Mouse (Mus musculus) MEL (cell line): ENCODE results near the gene Ksr1. TPM values are rescaled to one million over a fixed set of nuclear protein-coding genes. Genes with fewer than 3 reads are reported as not detected.

Source experiments
- DNase-seq: peaks from one replicate; pipeline ENCODE4 v3.0.0; 2011; ENCODE audit warnings: low read depth, low spot score
- H3K27ac ChIP-seq: 2 replicates; pipeline ENCODE4 v1.5.1; 2012; ENCODE audit warnings: low read depth, mild to moderate bottlenecking, control low read depth, low read length, moderate library complexity; ENCODE audit not compliant: control insufficient read depth
- H3K27me3 ChIP-seq, 2 experiments: fragments of 150-350 bp in 1 of 2; sonication (generic) in 1 of 2; 2 replicates each; pipeline ENCODE4 v1.6.1; 2012; ENCODE audit warnings: low read length in 2 of 2, mild to moderate bottlenecking in 2 of 2, improper control_type of control experiment in 1 of 2, moderate library complexity in 1 of 2; ENCODE audit not compliant: insufficient read depth in 2 of 2, control insufficient read depth in 1 of 2
- H3K36me3 ChIP-seq, 2 experiments: 2 replicates each; pipeline ENCODE4 v1.6.1; 2012 to 2014; ENCODE audit warnings: low read length in 2 of 2, improper control_type of control experiment in 1 of 2, inconsistent platforms in 1 of 2, mild to moderate bottlenecking in 1 of 2; ENCODE audit not compliant: insufficient read depth in 2 of 2, control insufficient read depth in 1 of 2
- H3K4me1 ChIP-seq, 2 experiments: fragments of 150-350 bp in 1 of 2; sonication (generic) in 1 of 2; 2 replicates each; pipeline ENCODE4 v1.6.1; 2012; ENCODE audit warnings: low read length in 2 of 2, improper control_type of control experiment in 1 of 2, mild to moderate bottlenecking in 1 of 2; ENCODE audit not compliant: insufficient read depth in 2 of 2, control insufficient read depth in 1 of 2
- H3K4me3 ChIP-seq, 2 experiments: fragments of 150-350 bp in 1 of 2; sonication (generic) in 1 of 2; 2 replicates each; pipeline ENCODE4 v1.5.1; 2012; ENCODE audit warnings: low read depth in 2 of 2, low read length in 2 of 2, mild to moderate bottlenecking in 2 of 2, moderate library complexity in 2 of 2, control low read depth in 1 of 2, improper control_type of control experiment in 1 of 2; ENCODE audit not compliant: control insufficient read depth in 1 of 2, insufficient read depth in 1 of 2
- H3K79me2 ChIP-seq: 2 replicates; pipeline ENCODE4 v1.6.1; 2012; ENCODE audit warnings: mild to moderate bottlenecking, low read length, moderate library complexity; ENCODE audit not compliant: control insufficient read depth, poor library complexity, insufficient read depth
- H3K9ac ChIP-seq: 2 replicates; pipeline ENCODE4 v1.6.1; 2012; ENCODE audit warnings: low read depth, mild to moderate bottlenecking, control low read depth, low read length, moderate library complexity; ENCODE audit not compliant: control insufficient read depth, poor library complexity, severe bottlenecking
- H3K9me3 ChIP-seq: fragments of 150-350 bp; sonication (generic); replicated peaks from 2 replicates; pipeline ENCODE4 v1.6.1; 2012; ENCODE audit warnings: mild to moderate bottlenecking, low read length, improper control_type of control experiment, moderate library complexity; ENCODE audit not compliant: insufficient read depth
- E2F4 ChIP-seq: IDR thresholded peaks from 2 replicates; pipeline ENCODE4 v1.6.1; 2011; ENCODE audit warnings: low read depth, low read length, improper control_type of control experiment, borderline replicate concordance
- ELF1 ChIP-seq: IDR thresholded peaks from 2 replicates; pipeline ENCODE4 v1.6.1; 2014; ENCODE audit warnings: low read depth, mild to moderate bottlenecking, inconsistent platforms, low read length, improper control_type of control experiment, moderate library complexity
- EP300 ChIP-seq, 2 experiments: IDR thresholded peaks; 2 replicates each; pipeline ENCODE4 v1.6.1; 2011; ENCODE audit warnings: improper control_type of control experiment in 2 of 2, low read length in 2 of 2, low read depth in 1 of 2, mild to moderate bottlenecking in 1 of 2
- GABPA ChIP-seq: IDR thresholded peaks from 2 replicates; pipeline ENCODE4 v1.6.1; 2012; ENCODE audit warnings: low read depth, mild to moderate bottlenecking, inconsistent platforms, low read length, improper control_type of control experiment, moderate library complexity
- GATA1 ChIP-seq: IDR thresholded peaks from 2 replicates; pipeline ENCODE4 v1.6.1; 2011; ENCODE audit warnings: low read depth, low read length, improper control_type of control experiment
- KAT2A ChIP-seq: conservative IDR thresholded peaks from 2 replicates; pipeline ENCODE4 v1.6.1; 2012; ENCODE audit warnings: low read depth, low read length, improper control_type of control experiment, inconsistent platforms
- MAFK ChIP-seq: IDR thresholded peaks from 2 replicates; pipeline ENCODE4 v1.6.1; 2011; ENCODE audit warnings: low read depth, mild to moderate bottlenecking, low read length, improper control_type of control experiment, borderline replicate concordance
- MAX ChIP-seq: IDR thresholded peaks from 2 replicates; pipeline ENCODE4 v1.6.1; 2011; ENCODE audit warnings: low read length, improper control_type of control experiment
- MAZ ChIP-seq: IDR thresholded peaks from 2 replicates; pipeline ENCODE4 v1.6.1; 2012; ENCODE audit warnings: low read depth, mild to moderate bottlenecking, inconsistent platforms, low read length, improper control_type of control experiment
- MEF2A ChIP-seq: IDR thresholded peaks from 2 replicates; pipeline ENCODE4 v1.6.1; 2014; ENCODE audit warnings: low read depth, mild to moderate bottlenecking, inconsistent platforms, low read length, improper control_type of control experiment; ENCODE audit not compliant: poor library complexity, insufficient replicate concordance, severe bottlenecking; ENCODE audit errors: extremely low read depth
- MXI1 ChIP-seq: IDR thresholded peaks from 2 replicates; pipeline ENCODE4 v1.6.1; 2011; ENCODE audit warnings: mild to moderate bottlenecking, low read depth, low read length, improper control_type of control experiment
- MYB ChIP-seq: IDR thresholded peaks from 2 replicates; pipeline ENCODE4 v1.6.1; 2011; ENCODE audit warnings: mild to moderate bottlenecking, low read depth, low read length, improper control_type of control experiment
- MYC ChIP-seq: IDR thresholded peaks from 2 replicates; pipeline ENCODE4 v1.6.1; 2011; ENCODE audit warnings: low read depth, mild to moderate bottlenecking, low read length, improper control_type of control experiment, moderate library complexity
- NELFE ChIP-seq: IDR thresholded peaks from 2 replicates; pipeline ENCODE4 v1.6.1; 2011; ENCODE audit warnings: low read depth, low read length, improper control_type of control experiment
- POLR2A ChIP-seq, 2 experiments: IDR thresholded peaks; 2 replicates each; pipeline ENCODE4 v1.6.1; 2011 to 2012; ENCODE audit warnings: low read length in 2 of 2, mild to moderate bottlenecking in 2 of 2, control low read depth in 1 of 2, improper control_type of control experiment in 1 of 2, low read depth in 1 of 2, moderate library complexity in 1 of 2; ENCODE audit not compliant: control insufficient read depth in 1 of 2, insufficient read depth in 1 of 2, poor library complexity in 1 of 2
- POLR2AphosphoS2 ChIP-seq: IDR thresholded peaks from 2 replicates; pipeline ENCODE4 v1.6.1; 2011; ENCODE audit warnings: low read length, improper control_type of control experiment
- RAD21 ChIP-seq: IDR thresholded peaks from 2 replicates; pipeline ENCODE4 v1.6.1; 2011; ENCODE audit warnings: mild to moderate bottlenecking, low read depth, low read length, improper control_type of control experiment
- RCOR1 ChIP-seq: IDR thresholded peaks from 2 replicates; pipeline ENCODE4 v1.6.1; 2012; ENCODE audit warnings: low read depth, mild to moderate bottlenecking, inconsistent platforms, low read length, improper control_type of control experiment
- SMC3 ChIP-seq: IDR thresholded peaks from 2 replicates; pipeline ENCODE4 v1.6.1; 2011; ENCODE audit warnings: low read depth, low read length, improper control_type of control experiment
- TAL1 ChIP-seq: IDR thresholded peaks from 2 replicates; pipeline ENCODE4 v1.6.1; 2012; ENCODE audit warnings: mild to moderate bottlenecking, inconsistent platforms, low read length, moderate library complexity, mixed read lengths
- TBP ChIP-seq: IDR thresholded peaks from 2 replicates; pipeline ENCODE4 v1.8.0; 2011; ENCODE audit warnings: low read depth, low read length, improper control_type of control experiment
- TCF12 ChIP-seq: IDR thresholded peaks from 2 replicates; pipeline ENCODE4 v1.6.1; 2014; ENCODE audit warnings: low read depth, mild to moderate bottlenecking, inconsistent platforms, low read length, improper control_type of control experiment, moderate library complexity
- UBTF ChIP-seq: IDR thresholded peaks from 2 replicates; pipeline ENCODE4 v1.6.1; 2012; ENCODE audit warnings: low read depth, mild to moderate bottlenecking, inconsistent platforms, low read length, improper control_type of control experiment, moderate library complexity, borderline replicate concordance; ENCODE audit not compliant: insufficient read depth
- USF1 ChIP-seq: IDR thresholded peaks from 2 replicates; pipeline ENCODE4 v1.6.1; 2014; ENCODE audit warnings: low read depth, mild to moderate bottlenecking, inconsistent platforms, low read length, improper control_type of control experiment, moderate library complexity
- USF2 ChIP-seq, 2 experiments: IDR thresholded peaks; 2 replicates each; pipeline ENCODE4 v1.6.1; 2011 to 2012; ENCODE audit warnings: improper control_type of control experiment in 2 of 2, low read length in 2 of 2, borderline replicate concordance in 1 of 2, inconsistent platforms in 1 of 2, low read depth in 1 of 2, mild to moderate bottlenecking in 1 of 2; ENCODE audit not compliant: insufficient read depth in 1 of 2
- ZC3H11A ChIP-seq: IDR thresholded peaks from 2 replicates; pipeline ENCODE4 v1.6.1; 2012; ENCODE audit warnings: low read depth, mild to moderate bottlenecking, inconsistent platforms, low read length, improper control_type of control experiment
- ZKSCAN1 ChIP-seq: IDR thresholded peaks from 2 replicates; pipeline ENCODE4 v1.6.1; 2012; ENCODE audit warnings: low read depth, mild to moderate bottlenecking, inconsistent platforms, low read length, improper control_type of control experiment, moderate library complexity
- ZMIZ1 ChIP-seq: IDR thresholded peaks from 2 replicates; pipeline ENCODE4 v1.6.1; 2012; ENCODE audit warnings: low read depth, mild to moderate bottlenecking, inconsistent platforms, low read length, improper control_type of control experiment, moderate library complexity
- ZNF384 ChIP-seq: IDR thresholded peaks from 2 replicates; pipeline ENCODE4 v1.6.1; 2012; ENCODE audit warnings: low read depth, mild to moderate bottlenecking, inconsistent platforms, low read length, improper control_type of control experiment
- polyA plus RNA-seq, 2 experiments: library from polyadenylated mRNA; stranded (reverse) in 1 of 2; unstranded in 1 of 2; fragments of >175 nt in 1 of 2; fragments of >200 nt in 1 of 2; gene quantifications; 2 replicates each; pipeline versions ENCODE4 v1.2.1 to v1.2.4; 2012; ENCODE audit warnings: low replicate concordance in 2 of 2, low read depth in 1 of 2; ENCODE audit not compliant: insufficient read length in 2 of 2, insufficient read depth in 1 of 2, missing spikeins in 1 of 2
- total RNA-seq: library from RNA; depleted of rRNA; stranded (reverse); fragments of 300-350 nt; gene quantifications from 2 replicates; pipeline ENCODE4 v1.2.3, GENCODE M21; 2012

Ksr1 gene
- total and polyA plus RNA-seq, 3 experiments, result 9.7 to 18.4 TPM; not detected in 1

GRCm38 (mm10) chr11:79192176-79192575 lies 46.0 kb upstream of the Ksr1 start (continued):
- TF ChIP-seq RAD21 (no peak), KAT2A (no peak)

DNA sequence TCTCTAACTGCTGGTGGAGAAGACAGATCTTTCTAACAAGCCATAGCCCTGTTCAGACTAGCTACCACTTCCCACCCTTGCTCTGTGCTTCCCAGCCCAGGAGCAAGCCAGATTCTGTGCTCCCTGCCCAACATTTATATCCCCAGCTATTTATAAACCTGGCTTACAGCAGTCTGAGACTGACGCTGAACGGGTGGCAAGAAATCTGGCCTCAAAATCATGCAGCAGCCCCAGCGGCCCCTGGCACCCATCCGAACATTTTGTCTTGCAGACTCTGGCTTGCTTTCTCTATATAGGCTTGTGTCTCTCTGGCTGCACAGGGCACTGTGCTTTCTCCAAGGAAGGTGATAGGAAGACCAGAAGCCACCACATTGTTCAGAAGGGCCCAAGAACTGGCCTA lies 45.0 kb upstream of the Ksr1 start:
- TF ChIP-seq ZKSCAN1 (no peak), ZMIZ1 (no peak), MAX (no peak), SMC3 (no peak), MAZ (no peak), TBP (no peak), ELF1 (no peak)
- DNase-seq, result no peak

DNA sequence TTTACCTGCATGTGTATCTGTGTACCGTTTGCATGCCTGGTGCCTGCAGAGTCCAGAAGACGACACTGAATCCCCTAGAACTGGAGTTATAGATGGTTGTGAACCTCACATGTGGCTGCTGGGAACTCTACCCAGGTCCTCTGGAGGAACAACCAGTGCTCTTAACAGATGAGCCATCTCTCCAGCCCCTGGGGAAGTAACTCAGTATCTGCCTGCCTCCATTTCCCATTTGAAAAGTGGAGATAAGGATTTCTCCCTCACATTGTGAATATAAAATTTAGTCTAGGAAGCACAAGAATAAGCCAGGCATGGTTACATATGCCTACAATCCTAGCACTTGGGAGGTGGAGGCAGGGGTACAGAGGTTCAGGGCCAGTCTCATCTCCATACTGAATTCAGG lies 44.0 kb upstream of the Ksr1 start:
- peak; percentile 51 for DNase-seq
- Histone ChIP-seq H3K36me3 (peaks cover 0 to 5% of the 10 kb centered on the region in 2 experiments; a peak in 1 of 4 replicates), H3K9ac (no peak overlapping the region), H3K27me3 (no peaks in the 10 kb centered on the region), H3K4me3 (no peak overlapping the region), H3K4me1 (peaks cover 0 to 16% of the 10 kb centered on the region in 2 experiments; a peak in 3 of 4 replicates), H3K79me2 (no peaks in the 10 kb centered on the region), H3K9me3 (no peaks in the 10 kb centered on the region), H3K27ac (no peak overlapping the region)
- TF ChIP-seq POLR2A (IDR thresholded peaks at IDR 0.05; ENCODE audit: control insufficient read depth in 1 of 2, insufficient read depth in 1 of 2, low read depth in 1 of 2, low read length in 2 of 2, poor library complexity in 1 of 2), result no peak
- no peak for TF ChIP-seq RAD21
- no peak for TF ChIP-seq SMC3
- peak; percentile 69 to 82 for TF ChIP-seq EP300 (IDR thresholded peaks at IDR 0.05; ENCODE audit: low read depth in 1 of 2, low read length in 2 of 2)
- TF ChIP-seq USF2 (IDR thresholded peaks at IDR 0.05; ENCODE audit: borderline replicate concordance in 1 of 2, insufficient read depth in 1 of 2, low read depth in 1 of 2, low read length in 2 of 2), result no peak
- no peak for TF ChIP-seq GABPA
- no peak for TF ChIP-seq POLR2AphosphoS2
- no peak for TF ChIP-seq UBTF
- TF ChIP-seq TBP, result 0 out of 2 replicates have a peak, but pooled peaks have one; percentile 12
- TF ChIP-seq ZC3H11A, result no peak
- no peak for TF ChIP-seq MYC
- no peak for TF ChIP-seq MXI1
- TF ChIP-seq ZKSCAN1, result no peak
- no peak for TF ChIP-seq MAFK
- peak; percentile 84 for TF ChIP-seq GATA1
- no peak for TF ChIP-seq USF1
- no peak for TF ChIP-seq MAZ
- no peak for TF ChIP-seq E2F4
- TF ChIP-seq MEF2A, result no peak
- TF ChIP-seq TCF12, result 0 out of 2 replicates have a peak, but pooled peaks have one; percentile 64
- TF ChIP-seq NELFE, result no peak
- TF ChIP-seq RCOR1, result peak; percentile 47; the same call in 1 of the 2 replicates
- TF ChIP-seq TAL1, result no peak
- no peak for TF ChIP-seq ZNF384
- TF ChIP-seq MYB, result no peak
- TF ChIP-seq ZMIZ1, result no peak
- no peak for TF ChIP-seq KAT2A

More for the DNA sequence above, 45.0 kb upstream of the Ksr1 start:
- H3K4me1 ChIP-seq, result peaks cover 0 to 10% of the 10 kb centered on the region in 2 experiments; a peak in 2 of 4 replicates
- H3K27ac ChIP-seq, result no peak overlapping the region
- no peak overlapping the region for H3K4me3 ChIP-seq
- H3K79me2 ChIP-seq, result no peaks in the 10 kb centered on the region
- H3K36me3 ChIP-seq, result peaks cover 0 to 7% of the 10 kb centered on the region in 2 experiments; a peak in 1 of 4 replicates
- no peaks in the 10 kb centered on the region for H3K27me3 ChIP-seq
- no peak overlapping the region for H3K9ac ChIP-seq
- H3K9me3 ChIP-seq, result no peaks in the 10 kb centered on the region
